28 mouse cellular contexts compared by ENCODE assay signal in the genomic region with DNA sequence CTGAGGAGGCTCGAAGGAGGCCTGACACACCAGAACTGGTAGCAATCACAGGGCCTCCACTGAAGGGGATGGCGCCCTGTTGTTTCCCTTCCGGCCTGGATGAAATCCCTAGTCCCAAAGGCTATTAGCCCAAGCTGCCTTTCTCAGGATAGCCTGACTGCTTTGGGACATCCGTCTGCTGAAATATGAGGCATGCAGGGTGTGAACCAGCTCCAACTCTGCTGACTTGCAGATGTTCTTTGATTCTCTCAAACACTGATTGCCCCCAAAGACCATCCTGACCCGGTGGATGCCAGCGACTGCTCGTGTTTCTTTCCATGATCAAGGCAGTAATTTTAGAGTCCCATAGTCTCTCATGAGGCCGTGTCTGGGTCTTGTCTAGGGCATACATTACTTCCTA.
A peak's percentile ranks its signal among the peaks of the same experiment; 100 is the strongest.
DNase-seq lines count a peak whose midpoint lies in the region; ATAC-seq lines count a peak whose summit lies in the region.
"Had no signal": no experiment of that assay in that cellular context is flagged by ENCODE, and none has a peak within 500 bp of the region (broad histone marks: within the 10 kb centered on the region; RNA-seq: fewer than 3 reads in every experiment).

No protein-coding gene starts in this region.

- no peak overlapping the region for H3K4me3 ChIP-seq in embryonic facial prominence, embryonic 10.5 days
- H3K4me3 ChIP-seq in embryonic facial prominence, embryonic 14.5 days (ENCODE audit: low read depth, low read length) = no peak overlapping the region
- no peak overlapping the region for H3K4me3 ChIP-seq in neural tube, embryonic 15.5 days (replicated peaks)
- H3K4me3 ChIP-seq: embryonic facial prominence, embryonic 13.5 days; erythroblast, embryonic 14.5 days; forebrain, embryonic 10.5 days; forebrain, embryonic 12.5 days had no signal

- no peaks in the 10 kb centered on the region for H3K36me3 ChIP-seq in embryonic facial prominence, embryonic 10.5 days (replicated peaks)
- no peaks in the 10 kb centered on the region for H3K36me3 ChIP-seq in embryonic facial prominence, embryonic 14.5 days (ENCODE audit: control insufficient read depth, insufficient read depth, low read length)
- H3K36me3 ChIP-seq in neural tube, embryonic 15.5 days = no peaks in the 10 kb centered on the region
- H3K36me3 ChIP-seq: embryonic facial prominence, embryonic 13.5 days; forebrain, embryonic 10.5 days; forebrain, embryonic 12.5 days; G1E had no signal

- no peaks in the 10 kb centered on the region for H3K27me3 ChIP-seq in embryonic facial prominence, embryonic 10.5 days (replicated peaks; ENCODE audit: low read depth, poor library complexity, severe bottlenecking)
- no peaks in the 10 kb centered on the region for H3K27me3 ChIP-seq in embryonic facial prominence, embryonic 14.5 days (replicated peaks; ENCODE audit: control insufficient read depth, insufficient read depth, low read length)
- H3K27me3 ChIP-seq in neural tube, embryonic 15.5 days (replicated peaks) = no peaks in the 10 kb centered on the region
- H3K27me3 ChIP-seq: CH12.LX; embryonic facial prominence, embryonic 13.5 days; forebrain, embryonic 12.5 days; Patski had no signal

- peaks cover 20% of the 10 kb centered on the region for H3K4me1 ChIP-seq in embryonic facial prominence, embryonic 10.5 days
- H3K4me1 ChIP-seq in embryonic facial prominence, embryonic 14.5 days (ENCODE audit: control insufficient read depth, insufficient read depth, low read length) = peaks cover 12% of the 10 kb centered on the region; the same call in 1 of the 2 replicates
- 0 out of 2 replicates have a peak, but pooled peaks cover 3% of the 10 kb centered on the region for H3K4me1 ChIP-seq in neural tube, embryonic 15.5 days

- DNase-seq in embryo, embryonic 10 days (ENCODE audit: low spot score) = peak; percentile 45
- no peak for DNase-seq in embryo, embryonic 9.5 days (ENCODE audit: extremely low spot score)
- peak; percentile 88 for DNase-seq in heart, adult 11 months
- no peak for DNase-seq in heart, postnatal 4 days
- DNase-seq in embryonic facial prominence, embryonic 10.5 days (ENCODE audit: low spot score) = peak; percentile 61
- peak; percentile 61 for DNase-seq in embryonic facial prominence, embryonic 14.5 days (ENCODE audit: low spot score)
- DNase-seq: adrenal gland, adult 2 months; adrenal gland, postnatal 10 days; adrenal gland, postnatal 25 days; B cell, adult 2 months; cerebellum, adult 11 months; cerebellum, adult 18-20 months; cerebellum, adult 8-10 months; cerebellum, adult 9-11 months; cerebellum, postnatal 14 days; cerebellum, postnatal 36 days had no signal

- H3K27ac ChIP-seq in embryonic facial prominence, embryonic 10.5 days (replicated peaks) = no peak overlapping the region
- H3K27ac ChIP-seq in embryonic facial prominence, embryonic 14.5 days (replicated peaks; ENCODE audit: low read depth, low read length) = no peak overlapping the region
- no peak overlapping the region for H3K27ac ChIP-seq in neural tube, embryonic 15.5 days (replicated peaks)
- H3K27ac ChIP-seq: embryonic facial prominence, embryonic 13.5 days; forebrain, embryonic 10.5 days; forebrain, embryonic 12.5 days had no signal

- no peak overlapping the region for H3K9ac ChIP-seq in embryonic facial prominence, embryonic 14.5 days (ENCODE audit: low read depth, low read length)
- no peak overlapping the region for H3K9ac ChIP-seq in neural tube, embryonic 15.5 days (replicated peaks)
- H3K9ac ChIP-seq: embryonic facial prominence, embryonic 13.5 days; forebrain, embryonic 12.5 days had no signal

- peak; percentile 46; the same call in 1 of the 2 replicates for ATAC-seq in embryonic facial prominence, embryonic 14.5 days (ENCODE audit: low read depth)
- ATAC-seq in neural tube, embryonic 15.5 days (ENCODE audit: low FRiP score) = no peak
- no peak for ATAC-seq in activated CD4-positive, CD25-positive, alpha-beta regulatory T cell, adult 4 months
- ATAC-seq: CD4-positive, CD25-positive, alpha-beta regulatory T cell, adult 4 months; forebrain, embryonic 14.5 days; forebrain, embryonic 16.5 days; Patski had no signal

- 45% methylated on average over 8 of the region's 8 CpGs for WGBS in embryonic facial prominence, embryonic 10.5 days
- WGBS in embryonic facial prominence, embryonic 14.5 days = 41% methylated on average over 8 of the region's 8 CpGs
- 82% methylated on average over 8 of the region's 8 CpGs for WGBS in neural tube, embryonic 15.5 days

- no peaks in the 10 kb centered on the region for H3K9me3 ChIP-seq in embryonic facial prominence, embryonic 10.5 days
- H3K9me3 ChIP-seq in embryonic facial prominence, embryonic 14.5 days (ENCODE audit: control insufficient read depth, low read length) = no peaks in the 10 kb centered on the region
- H3K9me3 ChIP-seq in neural tube, embryonic 15.5 days (replicated peaks) = no peaks in the 10 kb centered on the region
- H3K9me3 ChIP-seq: embryonic facial prominence, embryonic 13.5 days; forebrain, embryonic 10.5 days; forebrain, embryonic 12.5 days had no signal

- H3K4me2 ChIP-seq in embryonic facial prominence, embryonic 14.5 days (ENCODE audit: low read depth, low read length) = no peak overlapping the region
- H3K4me2 ChIP-seq in neural tube, embryonic 15.5 days = no peak overlapping the region
- H3K4me2 ChIP-seq: embryonic facial prominence, embryonic 13.5 days; forebrain, embryonic 12.5 days had no signal

Comparison
In these comparisons a context has a peak if more than half of its experiments do, and no peak if none do; other contexts are left out.
1. DNase-seq: peak in embryo, embryonic 10 days (single experiment), heart, adult 11 months (single experiment), embryonic facial prominence, embryonic 10.5 days (single experiment) and embryonic facial prominence, embryonic 14.5 days (single experiment); none in embryo, embryonic 9.5 days (single experiment) and heart, postnatal 4 days (single experiment).